Mouse (Mus musculus) lung, embryonic 16.5 days (tissue): ENCODE measurements around the gene Trappc6b. TPM values are rescaled to one million over a fixed set of nuclear protein-coding genes. Genes with fewer than 3 reads are reported as not detected.

Experiments used
- ATAC-seq: fragments of 200-750 bp; cut with Nextera tagmentation; 2 replicates; pipeline ENCODE4 v1.8.0; 2017; ENCODE audit warnings: low read depth, mild to moderate bottlenecking, moderate library complexity
- H3K27ac ChIP-seq: fragments of 300-500 bp; sonication (generic); 2 replicates; pipeline ENCODE4 v1.5.1; 2014; ENCODE audit warnings: mild to moderate bottlenecking, control low read depth, low read length
- H3K27me3 ChIP-seq: fragments of 300-500 bp; sonication (generic); 2 replicates; pipeline ENCODE4 v1.6.1; 2014; ENCODE audit warnings: low read depth, low read length, mixed read lengths; ENCODE audit not compliant: control insufficient read depth, insufficient read depth
- H3K36me3 ChIP-seq: fragments of 300-500 bp; sonication (generic); 2 replicates; pipeline ENCODE4 v1.6.1; 2014; ENCODE audit warnings: low read length; ENCODE audit not compliant: control insufficient read depth, insufficient read depth
- H3K4me1 ChIP-seq: fragments of 300-500 bp; sonication (generic); replicated peaks from 2 replicates; pipeline ENCODE4 v1.6.1; 2014; ENCODE audit warnings: low read length, mixed read lengths; ENCODE audit not compliant: control insufficient read depth, insufficient read depth
- H3K4me2 ChIP-seq: fragments of 300-500 bp; sonication (generic); 2 replicates; pipeline ENCODE4 v1.6.1; 2014; ENCODE audit warnings: low read depth, low read length, control low read depth
- H3K4me3 ChIP-seq: fragments of 300-500 bp; sonication (generic); 2 replicates; pipeline ENCODE4 v1.5.1; 2014; ENCODE audit warnings: mild to moderate bottlenecking, low read length, control low read depth
- H3K9ac ChIP-seq: fragments of 300-500 bp; sonication (generic); 2 replicates; pipeline ENCODE4 v1.6.1; 2014; ENCODE audit warnings: low read length, control low read depth
- H3K9me3 ChIP-seq: fragments of 300-500 bp; sonication (generic); 2 replicates; pipeline ENCODE4 v1.6.1; 2016; ENCODE audit warnings: low read length; ENCODE audit not compliant: control insufficient read depth
- WGBS: fragments of 180-500 bp; shearing (Covaris S2); extraction: QIAGEN DNeasy Blood & Tissue Kit; methylation state at CpG from one replicate; pipeline ENCODE4 v1.1.7; 2014; 5-methylcytosine and 5-hydroxymethylcytosine counted together
- polyA plus RNA-seq: library from polyadenylated mRNA; unstranded; fragments of >200 nt; fragmentation: Nextera tagmentation; extraction: Ambion mirVana; gene quantifications from 2 replicates; pipeline ENCODE4 v1.2.1, GENCODE M21; 2015

Trappc6b gene
- polyA plus RNA-seq, 1 experiment from 2014 or later: 97.0 TPM

GRCm38 (mm10) chr12:59080461-59080860 is 19.2 kb upstream of the Trappc6b start:
- Histone ChIP-seq H3K9ac (no peak overlapping the region), H3K27ac (no peak overlapping the region), H3K27me3 (no peaks in the 10 kb centered on the region), H3K9me3 (no peaks in the 10 kb centered on the region), H3K4me2 (no peak overlapping the region), H3K4me3 (no peak overlapping the region), H3K36me3 (no peaks in the 10 kb centered on the region), H3K4me1 (no peaks in the 10 kb centered on the region)
- no peak for ATAC-seq
- WGBS: 77% methylated on average over 4 of the region's 4 CpGs

- WGBS: 95% methylated on average over 3 of the region's 3 CpGs
- Histone ChIP-seq H3K27me3 (no peaks in the 10 kb centered on the region), H3K9me3 (no peaks in the 10 kb centered on the region), H3K36me3 (peaks cover 4% of the 10 kb centered on the region; the same call in 1 of the 2 replicates), H3K4me3 (no peak overlapping the region), H3K9ac (no peak overlapping the region), H3K4me2 (no peak overlapping the region), H3K27ac (no peak overlapping the region), H3K4me1 (no peaks in the 10 kb centered on the region)
- no peak for ATAC-seq
These were observed 16.6 kb upstream of the Trappc6b start for GRCm38 (mm10) chr12:59077883-59078282.

- Histone ChIP-seq H3K9ac (no peak overlapping the region), H3K36me3 (peaks cover 11% of the 10 kb centered on the region), H3K4me2 (no peak overlapping the region), H3K27ac (no peak overlapping the region), H3K4me3 (no peak overlapping the region), H3K27me3 (no peaks in the 10 kb centered on the region), H3K9me3 (no peaks in the 10 kb centered on the region), H3K4me1 (no peaks in the 10 kb centered on the region)
- WGBS: 76% methylated on average over 3 of the region's 3 CpGs
- no peak for ATAC-seq
These were observed 15.7 kb upstream of the Trappc6b start for GRCm38 (mm10) chr12:59076996-59077395.

GRCm38 (mm10) chr12:59074052-59074451 is 12.8 kb upstream of the Trappc6b start:
- 81% methylated on average over 3 of the region's 3 CpGs for WGBS
- H3K4me3 ChIP-seq: no peak overlapping the region

GRCm38 (mm10) chr12:59072286-59072685 is 11.0 kb upstream of the Trappc6b start:
- no peaks in the 10 kb centered on the region for H3K27me3 ChIP-seq
- H3K9me3 ChIP-seq: no peaks in the 10 kb centered on the region
- H3K4me2 ChIP-seq: no peak overlapping the region
- H3K36me3 ChIP-seq: peaks cover 42% of the 10 kb centered on the region
- WGBS: 81% methylated on average over 11 of the region's 11 CpGs
- H3K9ac ChIP-seq: no peak overlapping the region
- ATAC-seq: no peak
- peaks cover 8% of the 10 kb centered on the region; the same call in 1 of the 2 replicates for H3K4me1 ChIP-seq
- no peak overlapping the region for H3K4me3 ChIP-seq
- no peak overlapping the region for H3K27ac ChIP-seq

More at GRCm38 (mm10) chr12:59074052-59074451, 12.8 kb upstream of the Trappc6b start:
- H3K4me2 ChIP-seq: no peak overlapping the region
- H3K36me3 ChIP-seq: peaks cover 32% of the 10 kb centered on the region
- H3K9ac ChIP-seq: no peak overlapping the region
- H3K9me3 ChIP-seq: no peaks in the 10 kb centered on the region
- no peak overlapping the region for H3K27ac ChIP-seq
- no peaks in the 10 kb centered on the region for H3K27me3 ChIP-seq
- no peak for ATAC-seq
- H3K4me1 ChIP-seq: no peaks in the 10 kb centered on the region

GRCm38 (mm10) chr12:59068791-59069190 is 7.5 kb upstream of the Trappc6b start:
- H3K9ac ChIP-seq: no peak overlapping the region
- no peak overlapping the region for H3K27ac ChIP-seq
- H3K4me1 ChIP-seq: peaks cover 11% of the 10 kb centered on the region
- no peak for ATAC-seq
- H3K4me3 ChIP-seq: no peak overlapping the region
- H3K27me3 ChIP-seq: no peaks in the 10 kb centered on the region
- 87% methylated on average over 13 of the region's 13 CpGs for whole genome bisulfite sequencing
- no peak overlapping the region for H3K4me2 ChIP-seq
- H3K9me3 ChIP-seq: no peaks in the 10 kb centered on the region
- peaks cover 38% of the 10 kb centered on the region for H3K36me3 ChIP-seq

GRCm38 (mm10) chr12:59067095-59067494 is 5.8 kb upstream of the Trappc6b start:
- under 1% methylated on average over 41 of the region's 41 CpGs for WGBS
- H3K4me1 ChIP-seq: peaks cover 11% of the 10 kb centered on the region
- peak; percentile 52 for ATAC-seq

GRCm38 (mm10) chr12:59066448-59067077 is 5.3 kb upstream of the Trappc6b start, which contains the start of gene Pnn:
Pnn (plus strand) TSS chr12:59066884.
- peak; percentile 99 for ATAC-seq

More at GRCm38 (mm10) chr12:59067095-59067494, 5.8 kb upstream of the Trappc6b start:
- H3K4me2 ChIP-seq: peak overlapping the region; percentile 94
- H3K27ac ChIP-seq: peak overlapping the region; percentile 85
- peak overlapping the region; percentile 100 for H3K9ac ChIP-seq
- H3K36me3 ChIP-seq: peaks cover 32% of the 10 kb centered on the region
- H3K27me3 ChIP-seq: no peaks in the 10 kb centered on the region
- no peaks in the 10 kb centered on the region for H3K9me3 ChIP-seq
- peak overlapping the region; percentile 99 for H3K4me3 ChIP-seq

GRCm38 (mm10) chr12:59065776-59066175 is 4.5 kb upstream of the Trappc6b start:
- 47% methylated on average over 3 of the region's 3 CpGs for WGBS
- no peak for ATAC-seq
- Histone ChIP-seq H3K4me3 (peak overlapping the region; percentile 99), H3K4me2 (peak overlapping the region; percentile 78), H3K9ac (peak overlapping the region; percentile 75; the same call in 1 of the 2 replicates), H3K27me3 (no peaks in the 10 kb centered on the region), H3K36me3 (peaks cover 20% of the 10 kb centered on the region), H3K9me3 (no peaks in the 10 kb centered on the region), H3K27ac (peak overlapping the region; percentile 98; the same call in 1 of the 2 replicates), H3K4me1 (peaks cover 12% of the 10 kb centered on the region)

More at GRCm38 (mm10) chr12:59066448-59067077, 5.3 kb upstream of the Trappc6b start, which contains the start of gene Pnn:
- Histone ChIP-seq H3K9ac (peak within 1 kb of the TSS; percentile 100), H3K4me2 (peak within 1 kb of the TSS; percentile 94), H3K4me1 (peaks cover 11% of the 10 kb centered on the region), H3K9me3 (no peaks in the 10 kb centered on the region), H3K27me3 (no peaks in the 10 kb centered on the region), H3K36me3 (peaks cover 27% of the 10 kb centered on the region), H3K4me3 (peak within 1 kb of the TSS; percentile 99), H3K27ac (peak within 1 kb of the TSS; percentile 98)
- WGBS: 0% methylated on average over 43 of the region's 43 CpGs
